Mouse (Mus musculus): ENCODE measurements around the gene Rap1a. TPM values are rescaled to one million over a fixed set of nuclear protein-coding genes. Genes with fewer than 3 reads are reported as not detected.
"Not testable (repeated sequence)": the region's sequence is repeated elsewhere in the genome, so short reads cannot be mapped to it uniquely, and the experiment has no call there.

The Rap1a gene
- total and polyA plus RNA-seq, 2 experiments from 2014 or later = 17.8 to 91.0 TPM

DNA sequence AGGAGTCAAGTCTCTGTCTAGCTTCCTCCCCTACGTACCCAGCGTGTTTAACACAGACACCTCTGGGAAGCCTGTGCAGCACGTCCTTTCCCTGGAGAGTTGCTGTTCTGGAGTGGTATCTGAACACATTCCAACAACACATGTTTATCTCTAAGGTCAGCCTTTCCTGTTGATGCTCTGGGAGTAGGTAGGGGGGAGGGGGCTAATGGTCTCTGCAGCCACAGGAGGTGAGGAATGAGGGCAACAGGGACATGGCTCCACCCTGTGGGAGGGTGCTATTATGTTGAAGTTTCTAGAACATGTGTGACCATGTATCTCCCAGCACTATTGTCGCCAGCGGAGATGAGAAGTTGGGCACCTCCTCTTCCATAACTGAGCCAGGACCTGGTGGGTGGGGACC, 99.7 kb downstream of the Rap1a start:
- Histone ChIP-seq H3K4me3 (ENCODE audit: low read depth, low read length) (no peak overlapping the region), H3K9me3 (replicated peaks; ENCODE audit: control insufficient read depth, low read length) (no peaks in the 10 kb centered on the region), H3K36me3 (replicated peaks; ENCODE audit: control insufficient read depth, insufficient read depth, low read length) (no peaks in the 10 kb centered on the region), H3K4me1 (ENCODE audit: control insufficient read depth, insufficient read depth) (peaks cover 56% of the 10 kb centered on the region), H3K9ac (replicated peaks; ENCODE audit: low read depth, low read length) (0 out of 2 replicates have a peak overlapping the region, but pooled peaks have one; percentile 7), H3K27ac (ENCODE audit: low read depth) (peak overlapping the region; percentile 65), H3K4me2 (ENCODE audit: low read depth, low read length) (peak overlapping the region; percentile 48), H3K27me3 (ENCODE audit: control insufficient read depth, insufficient read depth, low read length) (no peaks in the 10 kb centered on the region)
- no peak for TF ChIP-seq CTCF (IDR thresholded peaks at IDR 0.05; ENCODE audit: low read depth)
- peak; percentile 75 for TF ChIP-seq EP300 (IDR thresholded peaks at IDR 0.05; ENCODE audit: low read depth)
- WGBS = 15% methylated on average over 5 of the region's 5 CpGs
- ATAC-seq (ENCODE audit: insufficient read depth, low read depth) = peak; percentile 21
- DNase-seq (ENCODE audit: low spot score) = peak; percentile 64

DNA sequence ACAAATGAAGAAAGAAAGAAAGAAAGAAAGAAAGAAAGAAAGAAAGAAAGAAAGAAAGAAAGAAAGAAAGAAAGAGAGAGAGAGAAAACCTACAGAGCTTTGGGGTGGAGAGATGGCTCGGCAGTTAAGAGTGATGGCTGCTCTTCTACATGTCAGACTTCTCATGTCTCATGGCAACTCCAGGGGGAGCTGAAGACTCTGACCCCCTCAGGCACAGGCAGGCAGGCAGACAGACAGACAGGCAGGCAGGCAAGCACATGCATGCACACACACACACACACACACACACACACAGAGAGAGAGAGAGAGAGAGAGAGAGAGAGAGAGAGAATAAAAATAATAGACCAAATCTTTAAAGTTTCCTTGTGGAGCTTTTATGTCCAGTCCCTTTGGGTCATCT, 100.3 kb downstream of the Rap1a start:
- peak; percentile 16; the same call in 1 of the 2 replicates for TF ChIP-seq CTCF (IDR thresholded peaks at IDR 0.05; ENCODE audit: low read depth)

DNA sequence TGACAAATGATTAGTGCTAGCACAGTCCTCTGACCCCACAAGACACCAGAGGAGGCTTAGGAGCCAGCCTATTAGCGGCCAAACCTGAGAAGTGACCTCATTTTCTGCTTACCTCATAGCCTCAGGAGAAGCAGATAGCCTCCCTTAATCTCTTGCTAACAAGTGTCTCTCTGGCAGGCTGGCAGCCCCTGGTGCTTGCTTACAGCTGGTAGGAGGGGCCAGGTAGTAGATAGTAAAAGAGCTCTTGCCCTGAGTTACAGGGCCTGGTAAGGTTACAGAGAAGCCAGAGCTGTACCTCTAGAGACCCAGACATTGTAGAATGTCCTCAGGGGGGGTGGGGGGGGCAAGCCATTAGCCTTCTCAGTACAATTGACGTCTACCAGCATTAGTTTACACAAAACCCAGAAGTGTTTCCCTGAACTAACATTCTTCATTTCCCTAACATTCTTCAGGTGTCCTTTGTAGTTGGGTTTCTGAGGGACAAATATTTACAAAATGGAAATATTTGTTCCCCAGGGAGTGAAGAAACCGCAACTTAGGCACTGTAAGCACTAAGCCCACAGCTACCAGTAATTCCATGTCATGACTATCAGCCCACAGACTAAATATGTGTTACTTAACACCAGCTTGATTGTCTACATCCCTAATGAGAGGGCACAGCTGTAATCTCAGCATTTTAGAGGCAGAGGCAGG, 101.7 kb downstream of the Rap1a start:
- 45% methylated on average over 3 of the region's 3 CpGs for WGBS
- Histone ChIP-seq H3K4me1 (ENCODE audit: control insufficient read depth, insufficient read depth) (peaks cover 63% of the 10 kb centered on the region), H3K9me3 (replicated peaks; ENCODE audit: control insufficient read depth, low read length) (no peaks in the 10 kb centered on the region), H3K36me3 (replicated peaks; ENCODE audit: control insufficient read depth, insufficient read depth, low read length) (no peaks in the 10 kb centered on the region), H3K27me3 (ENCODE audit: control insufficient read depth, insufficient read depth, low read length) (no peaks in the 10 kb centered on the region), H3K9ac (replicated peaks; ENCODE audit: low read depth, low read length) (no peak overlapping the region), H3K27ac (ENCODE audit: low read depth) (peak overlapping the region; percentile 75), H3K4me2 (ENCODE audit: low read depth, low read length) (no peak overlapping the region), H3K4me3 (ENCODE audit: low read depth, low read length) (no peak overlapping the region)
- TF ChIP-seq CTCF (IDR thresholded peaks at IDR 0.05; ENCODE audit: low read depth) (no peak), EP300 (IDR thresholded peaks at IDR 0.05; ENCODE audit: low read depth) (0 out of 2 replicates have a peak, but pooled peaks have one; percentile 18)
- ATAC-seq (ENCODE audit: insufficient read depth, low read depth) (peak; percentile 55), DNase-seq (ENCODE audit: low spot score) (peak; percentile 85)

More for the DNA sequence above, 100.3 kb downstream of the Rap1a start:
- peak overlapping the region; percentile 48 for H3K4me2 ChIP-seq (ENCODE audit: low read depth, low read length)
- not testable (repeated sequence) for H3K27me3 ChIP-seq (ENCODE audit: control insufficient read depth, insufficient read depth, low read length); DNase-seq (ENCODE audit: low spot score); ATAC-seq (ENCODE audit: insufficient read depth, low read depth); H3K4me3 ChIP-seq (ENCODE audit: low read depth, low read length); H3K9ac ChIP-seq (replicated peaks; ENCODE audit: low read depth, low read length); H3K36me3 ChIP-seq (replicated peaks; ENCODE audit: control insufficient read depth, insufficient read depth, low read length); H3K9me3 ChIP-seq (replicated peaks; ENCODE audit: control insufficient read depth, low read length)
- 36% methylated on average over 1 of the region's 1 CpGs for WGBS
- H3K4me1 ChIP-seq (ENCODE audit: control insufficient read depth, insufficient read depth) = peaks cover 56% of the 10 kb centered on the region
- H3K27ac ChIP-seq (ENCODE audit: low read depth) = peak overlapping the region; percentile 65

DNA sequence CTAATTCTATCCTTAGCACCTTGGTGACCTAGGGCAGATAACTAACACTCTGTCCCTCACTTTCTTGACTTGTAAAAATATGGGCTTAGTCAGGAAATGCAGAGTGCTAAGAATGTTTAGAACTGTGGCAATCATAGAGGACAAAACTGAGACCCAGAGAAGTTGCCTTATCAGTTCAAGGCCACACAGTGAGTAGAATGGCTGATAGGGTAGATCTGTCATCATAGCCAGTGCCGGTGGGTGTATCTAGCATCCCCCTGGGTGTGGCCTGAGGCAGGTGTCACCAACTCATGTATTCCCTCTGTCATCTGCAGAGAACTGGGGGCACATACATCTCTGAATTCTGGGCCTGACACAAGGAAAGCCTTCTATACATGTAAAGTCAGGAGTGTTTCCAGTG, 102.8 kb downstream of the Rap1a start:
- WGBS = 64% methylated on average over 1 of the region's 1 CpGs
- Histone ChIP-seq H3K9me3 (replicated peaks; ENCODE audit: control insufficient read depth, low read length) (no peaks in the 10 kb centered on the region), H3K4me2 (ENCODE audit: low read depth, low read length) (no peak overlapping the region), H3K4me1 (ENCODE audit: control insufficient read depth, insufficient read depth) (peaks cover 69% of the 10 kb centered on the region), H3K36me3 (replicated peaks; ENCODE audit: control insufficient read depth, insufficient read depth, low read length) (no peaks in the 10 kb centered on the region), H3K27ac (ENCODE audit: low read depth) (0 out of 2 replicates have a peak overlapping the region, but pooled peaks have one; percentile 75), H3K9ac (replicated peaks; ENCODE audit: low read depth, low read length) (no peak overlapping the region), H3K27me3 (ENCODE audit: control insufficient read depth, insufficient read depth, low read length) (no peaks in the 10 kb centered on the region), H3K4me3 (ENCODE audit: low read depth, low read length) (no peak overlapping the region)
- DNase-seq (ENCODE audit: low spot score) = no peak
- no peak for ATAC-seq (ENCODE audit: insufficient read depth, low read depth)
- no peak for TF ChIP-seq CTCF (IDR thresholded peaks at IDR 0.05; ENCODE audit: low read depth)
- TF ChIP-seq EP300 (IDR thresholded peaks at IDR 0.05; ENCODE audit: low read depth) = no peak

DNA sequence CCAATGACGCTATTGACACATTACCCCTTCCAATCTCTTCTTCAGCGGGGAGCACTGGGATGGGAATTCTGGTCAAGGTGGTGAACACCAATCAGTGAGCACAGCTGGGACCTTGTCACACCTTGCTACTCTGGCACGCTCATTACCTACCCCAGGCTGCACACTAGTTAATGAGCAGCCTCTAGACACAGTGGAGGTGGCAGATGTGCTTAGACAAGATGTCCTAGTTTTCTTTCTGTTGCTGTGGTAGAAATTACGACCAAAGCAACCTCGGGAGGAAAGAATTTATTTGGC, 104.0 kb downstream of the Rap1a start:
- Histone ChIP-seq H3K27ac (ENCODE audit: low read depth) (no peak overlapping the region), H3K36me3 (replicated peaks; ENCODE audit: control insufficient read depth, insufficient read depth, low read length) (no peaks in the 10 kb centered on the region), H3K4me1 (ENCODE audit: control insufficient read depth, insufficient read depth) (peaks cover 68% of the 10 kb centered on the region), H3K27me3 (ENCODE audit: control insufficient read depth, insufficient read depth, low read length) (no peaks in the 10 kb centered on the region), H3K9me3 (replicated peaks; ENCODE audit: control insufficient read depth, low read length) (no peaks in the 10 kb centered on the region), H3K4me3 (ENCODE audit: low read depth, low read length) (no peak overlapping the region), H3K4me2 (ENCODE audit: low read depth, low read length) (no peak overlapping the region), H3K9ac (replicated peaks; ENCODE audit: low read depth, low read length) (no peak overlapping the region)
- ATAC-seq (ENCODE audit: insufficient read depth, low read depth) (no peak), DNase-seq (ENCODE audit: low spot score) (no peak)
- WGBS = 86% methylated on average over 5 of the region's 5 CpGs
- no peak for TF ChIP-seq EP300 (IDR thresholded peaks at IDR 0.05; ENCODE audit: low read depth)
- TF ChIP-seq CTCF (IDR thresholded peaks at IDR 0.05; ENCODE audit: low read depth) = no peak

Data from heart, postnatal 0 days (tissue).